Mouse (Mus musculus) liver, embryonic 14.5 days (tissue): Measurements from ENCODE around the gene Abt1.

Experiments
- CTCF ChIP-seq: IDR thresholded peaks from 2 replicates; pipeline ENCODE4 v1.5.1; 2016; ENCODE audit warnings: antibody characterized with exemption, low read depth, control low read depth
- EP300 ChIP-seq: IDR thresholded peaks from 2 replicates; pipeline ENCODE4 v1.6.1; 2016; ENCODE audit warnings: antibody characterized with exemption, low read depth

DNA sequence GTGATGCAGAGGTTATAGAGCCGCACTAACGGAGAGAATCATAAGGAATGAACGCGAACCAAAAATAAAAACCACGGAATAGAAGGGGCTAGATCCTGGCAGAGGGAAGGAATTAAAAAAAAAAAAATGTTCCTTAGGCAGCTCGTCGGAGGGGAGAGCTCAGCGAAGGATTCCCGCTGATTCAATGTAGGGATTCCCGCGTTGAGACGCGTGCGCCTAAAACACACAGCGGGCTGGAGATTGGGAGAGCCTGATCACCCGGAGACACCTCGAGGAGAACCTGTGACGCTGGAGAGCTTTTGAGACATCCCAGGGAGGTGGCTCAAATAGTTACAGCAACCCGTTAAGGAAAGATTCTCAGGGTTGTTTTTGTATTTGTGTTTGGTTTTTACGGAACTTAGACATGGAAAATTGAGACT lies 11.4 kb downstream of the Abt1 start:
- TF ChIP-seq CTCF (no peak), EP300 (no peak)
